Mouse (Mus musculus) olfactory bulb, adult 2 months (tissue): ENCODE measurements around the gene Tenm4. TPM values are rescaled to one million over a fixed set of nuclear protein-coding genes. Genes with fewer than 3 reads are reported as not detected.

ENCODE experiments used
- H3K27ac ChIP-seq: fragments of 200-500 bp; 2 replicates; pipeline ENCODE4 v1.5.1; 2012; ENCODE audit warnings: low read depth, low read length; ENCODE audit not compliant: insufficient read depth
- H3K4me1 ChIP-seq: fragments of 200-500 bp; 2 replicates; pipeline ENCODE4 v1.6.1; 2012; ENCODE audit warnings: low read length; ENCODE audit not compliant: control insufficient read depth, insufficient read depth
- H3K4me3 ChIP-seq: fragments of 200-500 bp; 2 replicates; pipeline ENCODE4 v1.5.1; 2012; ENCODE audit warnings: mild to moderate bottlenecking, low read depth, low read length, moderate library complexity; ENCODE audit not compliant: insufficient read depth
- CTCF ChIP-seq: fragments of 200-500 bp; IDR thresholded peaks from 2 replicates; pipeline ENCODE4 v1.5.1; 2012; ENCODE audit warnings: low read depth, mild to moderate bottlenecking, low read length, moderate library complexity; ENCODE audit not compliant: insufficient read depth
- POLR2A ChIP-seq: fragments of 200-500 bp; IDR thresholded peaks from 2 replicates; pipeline ENCODE4 v1.6.1; 2012; ENCODE audit warnings: mild to moderate bottlenecking, low read depth, low read length, moderate library complexity; ENCODE audit not compliant: insufficient read depth
- WGBS: fragments of 180-500 bp; shearing (Covaris S2); methylation state at CpG from one replicate; pipeline ENCODE4 v1.1.7; 2018; 5-methylcytosine and 5-hydroxymethylcytosine counted together
- polyA plus RNA-seq: library from polyadenylated mRNA; stranded (reverse); fragments of >200 nt; gene quantifications from 2 replicates; pipeline ENCODE4 v1.2.4, GENCODE M21; 2012; ENCODE audit warnings: low replicate concordance; ENCODE audit not compliant: missing spikeins, insufficient read depth, insufficient read length

Gene Tenm4
- polyA plus RNA-seq, 1 experiment: not detected

DNA sequence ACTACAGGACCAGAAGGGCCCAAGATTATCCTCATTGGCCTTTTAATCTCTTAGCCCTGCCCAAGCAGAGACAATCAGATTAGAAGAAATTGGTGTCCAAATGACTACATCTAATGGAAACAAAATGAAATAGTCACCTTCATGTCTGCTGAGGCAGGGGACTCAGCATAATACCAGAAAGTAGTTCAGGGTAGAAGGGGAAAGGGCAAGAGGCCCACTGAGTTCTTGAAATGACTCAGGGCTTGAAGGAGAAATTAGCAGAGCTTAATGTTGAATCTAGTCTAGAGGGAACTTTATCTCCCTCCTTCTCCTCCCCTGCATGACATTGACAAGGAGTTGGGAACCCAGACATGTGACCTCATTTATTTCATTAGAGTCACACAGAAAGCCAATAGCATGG, 643.5 kb downstream of the Tenm4 start:
- H3K4me1 ChIP-seq: peaks cover 13% of the 10 kb centered on the region
- H3K4me3 ChIP-seq: no peak overlapping the region
- TF ChIP-seq POLR2A (no peak), CTCF (no peak)
- H3K27ac ChIP-seq: no peak overlapping the region

DNA sequence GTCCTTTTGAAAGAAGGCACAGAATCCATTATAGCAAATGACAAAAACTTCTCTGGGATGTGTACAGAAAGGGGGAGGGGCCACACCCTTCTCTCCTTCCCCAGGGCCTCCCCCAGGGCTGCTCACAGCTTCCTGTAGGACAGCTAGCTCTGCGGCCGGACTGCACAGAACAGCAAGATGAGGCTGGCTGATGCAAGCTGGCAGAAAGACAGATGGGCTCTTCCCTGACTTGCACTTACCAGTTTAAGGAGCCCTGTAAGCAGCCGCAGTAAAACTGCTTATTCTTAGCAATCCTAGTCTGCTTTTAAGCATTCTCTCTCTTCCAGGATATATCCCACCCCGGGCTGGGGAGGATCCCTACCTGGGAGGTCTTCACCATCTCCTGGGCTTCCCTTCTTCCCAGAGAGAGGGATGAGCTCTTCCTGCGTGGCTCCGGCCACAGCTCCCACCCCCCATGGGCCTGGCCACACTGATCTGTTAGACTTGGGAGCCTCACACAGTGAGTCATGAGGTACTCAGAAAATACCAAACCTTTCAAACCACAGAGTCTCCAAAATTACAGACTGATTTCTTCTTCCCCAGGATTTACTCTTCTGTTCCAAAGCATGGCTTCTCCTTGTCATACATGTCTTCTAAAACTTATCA, 646.1 kb downstream of the Tenm4 start:
- H3K4me1 ChIP-seq: peaks cover 10% of the 10 kb centered on the region
- WGBS: 47% methylated on average over 6 of the region's 6 CpGs
- no peak overlapping the region for H3K4me3 ChIP-seq
- H3K27ac ChIP-seq: no peak overlapping the region
- TF ChIP-seq POLR2A: no peak

DNA sequence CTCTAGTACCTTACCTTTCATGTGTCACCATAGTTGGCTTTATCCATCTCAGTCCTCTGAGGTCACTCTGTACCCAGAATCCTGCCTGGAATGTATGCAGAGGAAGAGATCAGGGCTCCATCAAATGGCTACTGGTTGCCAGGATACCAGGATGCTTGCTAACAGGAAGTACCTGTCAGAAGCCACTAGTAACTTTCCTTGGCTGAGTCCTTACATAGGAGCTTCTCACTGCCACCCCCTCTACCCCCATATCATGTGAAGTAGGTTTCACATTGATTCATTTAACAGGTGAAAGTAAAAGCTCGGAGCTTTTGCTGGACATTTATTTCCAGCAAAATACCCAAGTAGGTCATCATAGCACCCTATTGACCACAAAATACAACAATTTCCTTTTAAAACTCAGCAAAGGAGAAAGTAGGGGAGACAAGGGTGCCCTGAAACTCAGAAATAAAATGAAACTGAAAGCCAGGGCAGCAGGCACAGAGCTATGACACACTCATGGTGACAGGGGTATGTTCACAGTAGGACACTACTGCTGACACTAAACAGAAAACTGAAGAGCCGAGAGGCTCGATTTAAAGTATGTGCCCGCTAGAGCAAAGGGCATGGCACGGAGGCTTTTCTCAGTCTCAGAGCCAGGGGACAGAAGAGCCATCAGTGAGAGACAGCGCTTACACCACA, 647.3 kb downstream of the Tenm4 start:
- 95% methylated on average over 6 of the region's 6 CpGs for WGBS
- no peak overlapping the region for H3K27ac ChIP-seq

DNA sequence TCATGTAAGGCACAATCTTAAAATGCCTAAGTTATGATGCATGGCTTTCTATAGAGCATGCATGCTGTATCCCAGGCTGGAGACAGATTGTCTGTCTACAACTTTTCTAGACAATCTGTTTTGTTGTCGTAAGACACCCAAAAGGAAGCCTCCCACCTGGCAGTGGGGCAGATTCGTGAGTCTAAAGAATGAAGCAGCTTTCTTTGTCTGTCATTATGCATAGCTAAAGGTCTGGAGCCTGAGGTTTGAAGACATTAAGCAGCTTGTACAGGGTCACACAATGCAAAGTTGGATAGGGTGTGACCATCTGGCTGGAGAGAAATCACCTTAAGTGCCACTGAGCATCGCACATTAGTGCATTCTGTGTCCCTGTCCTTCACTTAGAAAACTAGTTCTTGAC, 648.5 kb downstream of the Tenm4 start:
- no peak for TF ChIP-seq POLR2A
- no peak for TF ChIP-seq CTCF
- H3K4me1 ChIP-seq: peaks cover 5% of the 10 kb centered on the region; the same call in 1 of the 2 replicates
- H3K4me3 ChIP-seq: no peak overlapping the region
- 84% methylated on average over 3 of the region's 3 CpGs for WGBS
- H3K27ac ChIP-seq: no peak overlapping the region

More for the DNA sequence above, 647.3 kb downstream of the Tenm4 start:
- TF ChIP-seq POLR2A: no peak
- no peak for TF ChIP-seq CTCF
- Histone ChIP-seq H3K4me1 (peaks cover 9% of the 10 kb centered on the region), H3K4me3 (no peak overlapping the region)

GRCm38 (mm10) chr7:96820343-96820742, 649.3 kb downstream of the Tenm4 start:
- no peak overlapping the region for H3K4me3 ChIP-seq
- TF ChIP-seq POLR2A (no peak), CTCF (no peak)
- H3K27ac ChIP-seq: no peak overlapping the region
- WGBS: 49% methylated on average over 6 of the region's 6 CpGs
- peaks cover 5% of the 10 kb centered on the region; the same call in 1 of the 2 replicates for H3K4me1 ChIP-seq

- Histone ChIP-seq H3K4me3 (no peak overlapping the region), H3K4me1 (no peaks in the 10 kb centered on the region), H3K27ac (no peak overlapping the region)
- WGBS: 82% methylated on average over 6 of the region's 6 CpGs
- TF ChIP-seq POLR2A (no peak), CTCF (no peak)
Measured at GRCm38 (mm10) chr7:96826101-96826500, 655.1 kb downstream of the Tenm4 start.

DNA sequence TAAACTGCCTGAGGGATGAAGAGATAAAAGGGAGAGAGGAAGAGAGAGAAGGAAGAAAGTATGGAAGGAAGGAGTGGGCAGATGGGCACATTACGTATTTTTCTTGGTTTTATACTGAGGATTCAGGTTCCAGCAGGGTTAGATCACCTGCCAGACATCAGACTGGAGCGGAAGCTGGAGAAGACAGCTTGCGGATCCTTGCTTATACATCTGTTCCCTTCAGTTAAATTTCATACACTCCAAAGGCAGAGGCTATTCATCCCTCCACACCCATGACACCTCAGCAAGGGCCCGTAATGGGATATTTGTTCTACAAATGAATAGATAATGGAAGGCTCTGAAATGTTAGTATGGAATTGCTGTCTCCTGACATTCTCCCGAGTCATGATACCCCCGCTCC, 655.6 kb downstream of the Tenm4 start:
- Histone ChIP-seq H3K4me3 (no peak overlapping the region), H3K4me1 (no peaks in the 10 kb centered on the region), H3K27ac (no peak overlapping the region)
- WGBS: 97% methylated on average over 6 of the region's 6 CpGs
- no peak for TF ChIP-seq CTCF

DNA sequence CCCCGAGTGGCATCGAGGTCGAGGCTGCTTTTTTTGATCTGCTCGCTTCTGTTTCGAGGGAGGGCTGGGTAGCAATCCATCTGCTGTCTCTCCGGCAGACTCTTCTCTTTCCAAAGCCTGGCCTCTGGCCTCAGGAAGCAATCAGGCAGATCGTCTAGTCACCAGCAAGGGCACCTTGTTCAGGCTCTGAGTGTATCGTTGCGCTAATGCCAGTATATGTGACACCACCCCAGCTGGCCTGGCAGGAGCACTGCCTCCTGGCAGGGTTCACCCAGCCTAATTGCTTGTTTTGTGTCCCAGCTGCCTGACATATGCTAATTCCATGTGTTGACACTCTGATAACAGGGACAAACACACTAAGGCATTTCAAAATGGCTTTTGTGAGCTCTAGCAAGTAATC, 661.5 kb downstream of the Tenm4 start:
- TF ChIP-seq CTCF (no peak), POLR2A (no peak)
- 26% methylated on average over 9 of the region's 9 CpGs for WGBS
- no peak overlapping the region for H3K4me3 ChIP-seq
- H3K4me1 ChIP-seq: peaks cover 12% of the 10 kb centered on the region
- peak overlapping the region; percentile 89 for H3K27ac ChIP-seq

DNA sequence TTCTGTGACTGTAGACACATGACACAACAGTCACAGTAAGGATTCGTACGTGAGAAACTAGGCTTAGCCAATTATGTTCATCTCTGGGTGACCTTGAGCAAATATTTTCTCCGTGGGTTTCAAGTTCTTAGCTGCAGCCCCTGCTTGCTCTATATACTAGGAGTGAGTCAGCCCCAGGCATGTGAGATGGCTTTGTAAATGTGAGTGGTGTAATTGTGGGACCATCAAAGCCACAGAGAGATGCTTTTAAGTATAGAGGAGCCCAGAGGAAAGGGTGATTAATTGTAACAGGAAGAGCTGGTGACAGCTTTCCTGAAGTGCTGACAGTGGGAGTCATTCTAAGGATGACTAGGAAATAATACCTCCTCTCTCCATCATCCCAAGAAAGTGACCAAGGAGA, 662.0 kb downstream of the Tenm4 start:
- 18% methylated on average over 3 of the region's 3 CpGs for WGBS
- Histone ChIP-seq H3K4me1 (peaks cover 12% of the 10 kb centered on the region), H3K27ac (peak overlapping the region; percentile 89), H3K4me3 (no peak overlapping the region)
- TF ChIP-seq CTCF (no peak), POLR2A (no peak)
